Mouse (Mus musculus): Measurements from ENCODE around the gene Lpgat1. TPM values are rescaled to one million over a fixed set of nuclear protein-coding genes. Genes with fewer than 3 reads are reported as not detected.

Gene Lpgat1
- total RNA-seq, 2 experiments from 2014 or later: 41.2 to 48.3 TPM

Other genes starting within 250 kb of the Lpgat1 start
- gene Dtl, start 142.3 kb upstream of the Lpgat1 start, total RNA-seq (2021): 10 to 100 TPM; 14.7 to 15.2 TPM
- gene Ints7, start 142.2 kb upstream of the Lpgat1 start, total RNA-seq (2021): 10 to 100 TPM; 26.1 to 27.6 TPM
- gene Nek2, start 103.6 kb downstream of the Lpgat1 start, total RNA-seq (2021): 1 to 10 TPM; 8.6 to 8.7 TPM
- 1 to 10 TPM; 7.6 to 9.3 TPM for gene Slc30a1, start 188.9 kb downstream of the Lpgat1 start, total RNA-seq (2021)

Measured in gastrocnemius, postnatal 4 days (tissue).